Mouse (Mus musculus): Measurements from ENCODE around the gene Smpdl3b. TPM values are rescaled to one million over a fixed set of nuclear protein-coding genes. Genes with fewer than 3 reads are reported as not detected.

The Smpdl3b gene
- polyA plus RNA-seq (2017; shearing (Covaris generic)): 1.5 TPM

GRCm38 (mm10) chr4:132756974-132757373 lies at the start of gene Smpdl3b:
Gene Smpdl3b (minus strand): TSS chr4:132757252.

DNA sequence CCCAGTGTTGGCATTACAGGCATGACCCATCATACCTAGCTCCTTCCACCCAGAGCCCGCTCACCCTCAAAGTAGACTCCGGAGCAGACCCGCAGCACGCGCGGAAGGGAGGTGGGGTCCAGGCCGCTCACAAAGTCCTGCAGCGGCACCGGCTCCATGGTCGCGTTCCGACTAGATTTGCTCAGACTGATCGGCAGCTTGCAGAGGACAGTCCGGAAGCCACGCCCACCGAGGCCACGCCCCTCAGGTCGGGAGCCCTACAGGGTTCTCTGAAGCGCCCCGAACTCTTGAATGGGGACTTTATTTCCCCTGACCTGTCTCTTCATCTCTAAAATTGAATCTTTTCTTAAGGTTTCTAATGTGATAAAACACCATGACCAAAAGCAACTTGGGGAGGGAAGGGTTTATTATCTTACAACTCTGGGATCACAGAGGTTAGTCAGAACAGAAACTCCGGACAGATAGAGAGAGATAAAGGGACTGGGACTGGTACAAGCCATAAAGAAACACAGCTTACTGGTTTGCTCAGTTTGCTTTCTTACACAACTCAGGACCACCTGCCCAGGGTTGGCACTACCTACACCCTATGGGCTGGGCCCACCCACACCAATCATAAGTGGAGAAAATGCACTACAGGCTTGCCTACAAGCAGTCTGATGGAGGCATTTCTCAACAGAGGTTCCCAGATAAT lies 39.3 kb upstream of the Smpdl3b start, which contains the start of gene Themis2:
TSS of gene Themis2 (minus strand) at position 192 of the 691 bp plus-strand sequence.

GRCm38 (mm10) chr4:132767914-132768876 lies 11.1 kb upstream of the Smpdl3b start, which contains the start of gene Rpa2:
Gene Rpa2 (plus strand): TSS chr4:132768332.

DNA sequence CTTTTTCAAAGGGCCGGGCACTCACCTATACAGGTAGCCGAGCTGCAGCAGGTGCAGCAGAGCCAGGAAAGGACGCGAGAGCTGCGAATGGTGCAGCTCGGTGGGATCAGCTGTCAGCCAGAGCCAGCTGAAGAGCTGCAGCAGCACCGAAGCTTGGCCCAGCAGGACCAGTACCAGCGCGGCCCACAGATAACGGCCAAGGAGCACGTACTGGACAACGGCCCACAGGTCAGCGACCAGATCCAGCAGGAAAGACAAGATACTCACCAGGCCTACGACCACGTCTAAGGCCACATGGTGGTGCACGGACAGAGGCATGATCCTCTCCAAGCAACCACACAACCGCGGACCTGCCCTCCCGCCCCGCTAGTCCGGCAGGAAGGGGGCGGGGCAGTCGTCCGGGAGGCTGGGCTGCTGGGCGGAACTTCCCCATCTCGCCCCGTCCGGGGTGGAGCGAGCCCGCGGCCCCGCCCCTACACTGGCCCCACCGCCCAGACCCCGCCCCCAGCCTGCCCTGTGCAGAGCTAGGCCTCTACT lies 24.8 kb downstream of the Smpdl3b start, which contains the start of gene Xkr8:
TSS of gene Xkr8 (minus strand) at position 399 of the 537 bp plus-strand sequence.

Other genes with a start within 250 kb of the Smpdl3b start
- gene Sesn2, start 246.8 kb downstream of the Smpdl3b start, polyA plus RNA-seq (2017; shearing (Covaris generic)): 9.8 TPM
- 231 TPM for gene Atpif1, start 223.6 kb downstream of the Smpdl3b start, polyA plus RNA-seq (2017; shearing (Covaris generic))
- gene Dnajc8, start 221.7 kb downstream of the Smpdl3b start, polyA plus RNA-seq (2017; shearing (Covaris generic)): 253 TPM
- 0.58 TPM for gene Ptafr, start 193.2 kb downstream of the Smpdl3b start, polyA plus RNA-seq (2017; shearing (Covaris generic))
- 40.7 TPM for gene Eya3, start 118.3 kb downstream of the Smpdl3b start, polyA plus RNA-seq (2017; shearing (Covaris generic))
- gene Xkr8, start 24.7 kb downstream of the Smpdl3b start, polyA plus RNA-seq (2017; shearing (Covaris generic)): 9.6 TPM
- gene Rpa2, start 11.1 kb upstream of the Smpdl3b start, polyA plus RNA-seq (2017; shearing (Covaris generic)): 76.1 TPM
- 1.7 TPM for gene Themis2, start 39.1 kb upstream of the Smpdl3b start, polyA plus RNA-seq (2017; shearing (Covaris generic))
- 63.2 TPM for gene Ppp1r8, start 85.9 kb upstream of the Smpdl3b start, polyA plus RNA-seq (2017; shearing (Covaris generic))
- gene Stx12, start 127.3 kb upstream of the Smpdl3b start, polyA plus RNA-seq (2017; shearing (Covaris generic)): 38.0 TPM
- 20.7 TPM for gene Fam76a, start 165.3 kb upstream of the Smpdl3b start, polyA plus RNA-seq (2017; shearing (Covaris generic))
- 4.0 TPM for gene Fgr, start 216.8 kb upstream of the Smpdl3b start, polyA plus RNA-seq (2017; shearing (Covaris generic))

Data from CD4-positive, CD25-positive, alpha-beta regulatory T cell, adult 9 weeks (primary cell).